Mouse (Mus musculus): Measurements from ENCODE around the gene Parp8. TPM values are rescaled to one million over a fixed set of nuclear protein-coding genes. Genes with fewer than 3 reads are reported as not detected.
A peak's percentile ranks its signal among the peaks of the same experiment; 100 is the strongest.

The Parp8 gene
- polyA plus RNA-seq, 1 experiment = 44.9 TPM

- no peak for DNase-seq (ENCODE audit: low read depth)
- TF ChIP-seq POLR2A (IDR thresholded peaks at IDR 0.05; ENCODE audit: borderline replicate concordance, extremely low read depth, insufficient read depth, insufficient read length, poor library complexity, severe bottlenecking) (no peak), CTCF (IDR thresholded peaks at IDR 0.05; ENCODE audit: borderline replicate concordance, extremely low read depth, insufficient read depth, insufficient read length) (no peak)
Measured at GRCm38 (mm10) chr13:116903394-116903793, 121.9 kb downstream of the Parp8 start.

GRCm38 (mm10) chr13:116898395-116898794, 126.9 kb downstream of the Parp8 start:
- DNase-seq (ENCODE audit: low read depth) = no peak
- no peak for TF ChIP-seq POLR2A (IDR thresholded peaks at IDR 0.05; ENCODE audit: borderline replicate concordance, extremely low read depth, insufficient read depth, insufficient read length, poor library complexity, severe bottlenecking)
- no peak for TF ChIP-seq CTCF (IDR thresholded peaks at IDR 0.05; ENCODE audit: borderline replicate concordance, extremely low read depth, insufficient read depth, insufficient read length)

- TF ChIP-seq POLR2A (IDR thresholded peaks at IDR 0.05; ENCODE audit: borderline replicate concordance, extremely low read depth, insufficient read depth, insufficient read length, poor library complexity, severe bottlenecking) (no peak), CTCF (IDR thresholded peaks at IDR 0.05; ENCODE audit: borderline replicate concordance, extremely low read depth, insufficient read depth, insufficient read length) (no peak)
- DNase-seq (ENCODE audit: low read depth) = no peak
Measured at GRCm38 (mm10) chr13:116897711-116898110, 127.6 kb downstream of the Parp8 start.

GRCm38 (mm10) chr13:116884422-116884942, 140.9 kb downstream of the Parp8 start:
- DNase-seq (ENCODE audit: low read depth) = no peak
- TF ChIP-seq POLR2A (IDR thresholded peaks at IDR 0.05; ENCODE audit: borderline replicate concordance, extremely low read depth, insufficient read depth, insufficient read length, poor library complexity, severe bottlenecking) (no peak), CTCF (IDR thresholded peaks at IDR 0.05; ENCODE audit: borderline replicate concordance, extremely low read depth, insufficient read depth, insufficient read length) (no peak)

GRCm38 (mm10) chr13:116882226-116882625, 143.1 kb downstream of the Parp8 start:
- DNase-seq (ENCODE audit: low read depth) = no peak
- TF ChIP-seq CTCF (IDR thresholded peaks at IDR 0.05; ENCODE audit: borderline replicate concordance, extremely low read depth, insufficient read depth, insufficient read length) (no peak), POLR2A (IDR thresholded peaks at IDR 0.05; ENCODE audit: borderline replicate concordance, extremely low read depth, insufficient read depth, insufficient read length, poor library complexity, severe bottlenecking) (no peak)

GRCm38 (mm10) chr13:116879580-116880192, 145.7 kb downstream of the Parp8 start:
- peak; percentile 13 for DNase-seq (ENCODE audit: low read depth)

GRCm38 (mm10) chr13:116870221-116870620, 155.1 kb downstream of the Parp8 start:
- DNase-seq (ENCODE audit: low read depth) = no peak
- TF ChIP-seq CTCF (IDR thresholded peaks at IDR 0.05; ENCODE audit: borderline replicate concordance, extremely low read depth, insufficient read depth, insufficient read length) = no peak
- no peak for TF ChIP-seq POLR2A (IDR thresholded peaks at IDR 0.05; ENCODE audit: borderline replicate concordance, extremely low read depth, insufficient read depth, insufficient read length, poor library complexity, severe bottlenecking)

More at GRCm38 (mm10) chr13:116879580-116880192, 145.7 kb downstream of the Parp8 start:
- TF ChIP-seq CTCF (IDR thresholded peaks at IDR 0.05; ENCODE audit: borderline replicate concordance, extremely low read depth, insufficient read depth, insufficient read length) (no peak), POLR2A (IDR thresholded peaks at IDR 0.05; ENCODE audit: borderline replicate concordance, extremely low read depth, insufficient read depth, insufficient read length, poor library complexity, severe bottlenecking) (no peak)

GRCm38 (mm10) chr13:116843937-116844336, 181.4 kb downstream of the Parp8 start:
- no peak for DNase-seq (ENCODE audit: low read depth)
- TF ChIP-seq CTCF (IDR thresholded peaks at IDR 0.05; ENCODE audit: borderline replicate concordance, extremely low read depth, insufficient read depth, insufficient read length) = no peak
- no peak for TF ChIP-seq POLR2A (IDR thresholded peaks at IDR 0.05; ENCODE audit: borderline replicate concordance, extremely low read depth, insufficient read depth, insufficient read length, poor library complexity, severe bottlenecking)

GRCm38 (mm10) chr13:116830984-116831383, 194.4 kb downstream of the Parp8 start:
- TF ChIP-seq POLR2A (IDR thresholded peaks at IDR 0.05; ENCODE audit: borderline replicate concordance, extremely low read depth, insufficient read depth, insufficient read length, poor library complexity, severe bottlenecking) (no peak), CTCF (IDR thresholded peaks at IDR 0.05; ENCODE audit: borderline replicate concordance, extremely low read depth, insufficient read depth, insufficient read length) (no peak)
- DNase-seq (ENCODE audit: low read depth) = no peak

- no peak for TF ChIP-seq POLR2A (IDR thresholded peaks at IDR 0.05; ENCODE audit: borderline replicate concordance, extremely low read depth, insufficient read depth, insufficient read length, poor library complexity, severe bottlenecking)
- no peak for TF ChIP-seq CTCF (IDR thresholded peaks at IDR 0.05; ENCODE audit: borderline replicate concordance, extremely low read depth, insufficient read depth, insufficient read length)
- DNase-seq (ENCODE audit: low read depth) = no peak
Measured at GRCm38 (mm10) chr13:116829015-116829414, 196.3 kb downstream of the Parp8 start.

GRCm38 (mm10) chr13:116811456-116811855, 213.9 kb downstream of the Parp8 start:
- TF ChIP-seq POLR2A (IDR thresholded peaks at IDR 0.05; ENCODE audit: borderline replicate concordance, extremely low read depth, insufficient read depth, insufficient read length, poor library complexity, severe bottlenecking) = no peak
- DNase-seq (ENCODE audit: low read depth) = no peak

Other genes starting within 250 kb of the Parp8 start
- gene Emb, start 183.0 kb upstream of the Parp8 start, polyA plus RNA-seq (2012; rRNA removed) = 8.2 and 11.4 TPM in 2 replicates
- gene Gm17509, start 195.5 kb upstream of the Parp8 start, polyA plus RNA-seq (2012; rRNA removed) = 0.78 and 1.0 TPM in 2 replicates